Mouse (Mus musculus) CH12.LX (cell line): ENCODE data around the gene Metap2. TPM values are rescaled to one million over a fixed set of nuclear protein-coding genes. Genes with fewer than 3 reads are reported as not detected.

Experiments used
- DNase-seq: peaks from one replicate; pipeline ENCODE4 v3.0.0-alpha.2; 2013; ENCODE audit errors: extremely low read depth
- H3K27ac ChIP-seq: 2 replicates; pipeline ENCODE4 v1.5.1; 2012; ENCODE audit warnings: low read depth, mild to moderate bottlenecking, control low read depth, moderate library complexity; ENCODE audit not compliant: insufficient read depth
- H3K27me3 ChIP-seq: replicated peaks from 2 replicates; pipeline ENCODE3; 2012; ENCODE audit warnings: inconsistent platforms
- H3K36me3 ChIP-seq, 2 experiments: replicated peaks in 1 of 2; 2 replicates each; pipeline versions ENCODE3 to v1.6.1; 2012; ENCODE audit warnings: inconsistent platforms in 1 of 2, low read length in 1 of 2, mild to moderate bottlenecking in 1 of 2, mixed read lengths in 1 of 2, moderate library complexity in 1 of 2; ENCODE audit not compliant: control insufficient read depth in 1 of 2, insufficient read depth in 1 of 2
- H3K4me1 ChIP-seq, 2 experiments: 2 replicates each; pipeline ENCODE4 v1.6.1; 2012; ENCODE audit warnings: inconsistent platforms in 1 of 2, moderate library complexity in 1 of 2; ENCODE audit not compliant: insufficient read depth in 2 of 2, control insufficient read depth in 1 of 2
- H3K4me2 ChIP-seq: 2 replicates; pipeline ENCODE4 v1.6.1; 2012; ENCODE audit warnings: low read depth, mild to moderate bottlenecking, control low read depth; ENCODE audit not compliant: poor library complexity, insufficient read depth, severe bottlenecking
- H3K4me3 ChIP-seq, 3 experiments: fragments of 150-350 bp in 1 of 3; sonication (generic) in 1 of 3; replicated peaks in 1 of 3; 2 replicates each; pipeline versions ENCODE3 to v1.5.1; 2011 to 2012; ENCODE audit warnings: low read depth in 2 of 3, low read length in 2 of 3, mild to moderate bottlenecking in 2 of 3, moderate library complexity in 2 of 3, control low read depth in 1 of 3, improper control_type of control experiment in 1 of 3, inconsistent platforms in 1 of 3, mixed read lengths in 1 of 3; ENCODE audit not compliant: poor library complexity in 1 of 3
- H3K79me2 ChIP-seq: replicated peaks from 2 replicates; pipeline ENCODE4 v1.6.1; 2012; ENCODE audit warnings: mild to moderate bottlenecking, moderate library complexity; ENCODE audit not compliant: control insufficient read depth, poor library complexity, insufficient read depth, severe bottlenecking; ENCODE audit errors: extremely low read depth
- H3K9ac ChIP-seq: 2 replicates; pipeline ENCODE4 v1.6.1; 2012; ENCODE audit warnings: low read depth, mild to moderate bottlenecking, control low read depth, moderate library complexity; ENCODE audit not compliant: insufficient read depth
- H3K9me3 ChIP-seq: replicated peaks from 2 replicates; pipeline ENCODE3; 2012; ENCODE audit warnings: low read length, inconsistent platforms, mixed read lengths
- BHLHE40 ChIP-seq: IDR thresholded peaks from 2 replicates; pipeline ENCODE4 v1.6.1; 2011; ENCODE audit warnings: mild to moderate bottlenecking, low read depth, low read length, improper control_type of control experiment
- CHD1 ChIP-seq: IDR thresholded peaks from 2 replicates; pipeline ENCODE4 v1.6.1; 2012; ENCODE audit warnings: low read depth, low read length, improper control_type of control experiment, inconsistent platforms
- CHD2 ChIP-seq: IDR thresholded peaks from 2 replicates; pipeline ENCODE4 v1.6.1; 2011; ENCODE audit warnings: low read length, improper control_type of control experiment
- CTCF ChIP-seq, 2 experiments: IDR thresholded peaks in 1 of 2; conservative IDR thresholded peaks in 1 of 2; 2 replicates each; pipeline ENCODE4 v1.5.1; 2011 to 2012; ENCODE audit warnings: low read depth in 2 of 2, low read length in 2 of 2, improper control_type of control experiment in 1 of 2, inconsistent platforms in 1 of 2, mild to moderate bottlenecking in 1 of 2, moderate library complexity in 1 of 2
- E2F4 ChIP-seq: IDR thresholded peaks from 2 replicates; pipeline ENCODE4 v1.6.1; 2011; ENCODE audit warnings: low read depth, low read length, improper control_type of control experiment; ENCODE audit not compliant: insufficient replicate concordance
- ELF1 ChIP-seq: IDR thresholded peaks from 2 replicates; pipeline ENCODE4 v1.6.1; 2014; ENCODE audit warnings: low read depth, mild to moderate bottlenecking, inconsistent platforms, low read length, improper control_type of control experiment
- EP300 ChIP-seq: IDR thresholded peaks from 2 replicates; pipeline ENCODE4 v1.6.1; 2011; ENCODE audit warnings: low read length, improper control_type of control experiment
- GABPA ChIP-seq: IDR thresholded peaks from 2 replicates; pipeline ENCODE4 v1.6.1; 2012; ENCODE audit warnings: low read depth, low read length, improper control_type of control experiment, inconsistent platforms; ENCODE audit not compliant: insufficient replicate concordance
- HCFC1 ChIP-seq: IDR thresholded peaks from 2 replicates; pipeline ENCODE4 v1.6.1; 2012; ENCODE audit warnings: low read depth, mild to moderate bottlenecking, inconsistent platforms, low read length, improper control_type of control experiment
- IRF4 ChIP-seq: IDR thresholded peaks from 2 replicates; pipeline ENCODE4 v1.6.1; 2014; ENCODE audit warnings: low read depth, mild to moderate bottlenecking, inconsistent platforms, low read length, improper control_type of control experiment
- JUN ChIP-seq: IDR thresholded peaks from 2 replicates; pipeline ENCODE4 v1.6.1; 2011; ENCODE audit warnings: low read depth, mild to moderate bottlenecking, low read length, improper control_type of control experiment, moderate library complexity; ENCODE audit not compliant: insufficient read depth
- JUND ChIP-seq: conservative IDR thresholded peaks from 2 replicates; pipeline ENCODE4 v1.6.1; 2011; ENCODE audit warnings: low read depth, low read length, improper control_type of control experiment
- KAT2A ChIP-seq: IDR thresholded peaks from 2 replicates; pipeline ENCODE4 v1.6.1; 2012; ENCODE audit warnings: low read length, improper control_type of control experiment, inconsistent platforms; ENCODE audit not compliant: insufficient replicate concordance
- MAFK ChIP-seq: IDR thresholded peaks from 2 replicates; pipeline ENCODE4 v1.6.1; 2011; ENCODE audit warnings: low read length, improper control_type of control experiment; ENCODE audit not compliant: insufficient replicate concordance
- MEF2A ChIP-seq: IDR thresholded peaks from 2 replicates; pipeline ENCODE4 v1.6.1; 2014; ENCODE audit warnings: low read depth, mild to moderate bottlenecking, inconsistent platforms, low read length, improper control_type of control experiment, borderline replicate concordance
- MYC ChIP-seq: IDR thresholded peaks from 2 replicates; pipeline ENCODE4 v1.6.1; 2011; ENCODE audit warnings: low read depth, mild to moderate bottlenecking, improper control_type of control experiment, low read length
- NELFE ChIP-seq: IDR thresholded peaks from 2 replicates; pipeline ENCODE4 v1.6.1; 2011; ENCODE audit warnings: low read depth, low read length, improper control_type of control experiment
- PAX5 ChIP-seq: IDR thresholded peaks from 2 replicates; pipeline ENCODE4 v1.6.1; 2012; ENCODE audit warnings: low read length, inconsistent platforms, mixed read lengths
- POLR2AphosphoS2 ChIP-seq: IDR thresholded peaks from 2 replicates; pipeline ENCODE4 v1.6.1; 2011; ENCODE audit warnings: low read depth, low read length, improper control_type of control experiment
- RCOR1 ChIP-seq: conservative IDR thresholded peaks from 2 replicates; pipeline ENCODE4 v1.6.1; 2012; ENCODE audit warnings: low read depth, mild to moderate bottlenecking, inconsistent platforms, low read length, improper control_type of control experiment
- SIN3A ChIP-seq: IDR thresholded peaks from 2 replicates; pipeline ENCODE4 v1.6.1; 2012; ENCODE audit warnings: low read length, improper control_type of control experiment, inconsistent platforms
- SMC3 ChIP-seq: IDR thresholded peaks from 2 replicates; pipeline ENCODE4 v1.6.1; 2011; ENCODE audit warnings: low read depth, low read length, improper control_type of control experiment
- TBP ChIP-seq: conservative IDR thresholded peaks from 2 replicates; pipeline ENCODE4 v1.6.1; 2011; ENCODE audit warnings: low read depth, low read length, improper control_type of control experiment
- TCF12 ChIP-seq: IDR thresholded peaks from 2 replicates; pipeline ENCODE4 v1.6.1; 2014; ENCODE audit warnings: low read depth, mild to moderate bottlenecking, inconsistent platforms, low read length, improper control_type of control experiment
- USF2 ChIP-seq: conservative IDR thresholded peaks from 2 replicates; pipeline ENCODE4 v1.6.1; 2011; ENCODE audit warnings: low read depth, low read length, improper control_type of control experiment
- ZC3H11A ChIP-seq: IDR thresholded peaks from 2 replicates; pipeline ENCODE4 v1.6.1; 2012; ENCODE audit warnings: low read depth, mild to moderate bottlenecking, inconsistent platforms, low read length, improper control_type of control experiment
- dilution Hi-C: fragments of 300-500 bp; cut with MboI; formaldehyde crosslinking; loops from 2 replicates; pipeline ENCODE4 v1.14.3; 2020; ENCODE audit warnings: low sequenced_read_pairs; ENCODE audit not compliant: extremely low pct_unique_long_range_greater_than_20kb, extremely low pct_ligation_motif_present
- in situ Hi-C: fragments of 300-500 bp; cut with MboI; formaldehyde crosslinking; loops from 3 replicates; pipeline ENCODE4 v1.14.3; 2019; ENCODE audit warnings: low sequenced_read_pairs, low pct_ligation_motif_present, low pct_unique_long_range_greater_than_20kb, mixed read lengths
- polyA plus RNA-seq: library from polyadenylated mRNA; unstranded; fragments of >175 nt; gene quantifications from 2 replicates; pipeline ENCODE4 v1.2.1, GENCODE M21; 2012; ENCODE audit warnings: low read depth; ENCODE audit not compliant: insufficient read length
- total RNA-seq, 2 experiments: library from RNA; depleted of rRNA; stranded (reverse); fragments of 300-350 nt in 1 of 2; fragments of >200 nt in 1 of 2; gene quantifications; 2 replicates each; pipeline ENCODE4 v1.2.3; 2012 to 2014

Metap2 gene
- total and polyA plus RNA-seq, 3 experiments = 183 to 710 (median 211) TPM

GRCm38 (mm10) chr10:93891031-93891430 is 5.9 kb downstream of the Metap2 start:
- Histone ChIP-seq H3K27ac (no peak overlapping the region), H3K4me2 (no peak overlapping the region), H3K36me3 (peaks cover 8 to 11% of the 10 kb centered on the region in 2 experiments), H3K9ac (no peak overlapping the region), H3K27me3 (no peaks in the 10 kb centered on the region), H3K4me1 (peaks cover 0 to 20% of the 10 kb centered on the region in 2 experiments; a peak in 2 of 4 replicates), H3K9me3 (no peaks in the 10 kb centered on the region), H3K79me2 (peaks cover 36% of the 10 kb centered on the region), H3K4me3 (no peak overlapping the region)
- no peak for TF ChIP-seq HCFC1
- TF ChIP-seq NELFE = no peak
- no peak for TF ChIP-seq RCOR1
- TF ChIP-seq MAFK = no peak
- TF ChIP-seq POLR2AphosphoS2 = no peak
- no peak for TF ChIP-seq JUN
- TF ChIP-seq MYC = no peak
- TF ChIP-seq PAX5 = no peak
- TF ChIP-seq SMC3 = no peak
- no peak for TF ChIP-seq E2F4
- no peak for TF ChIP-seq SIN3A
- TF ChIP-seq ZC3H11A = no peak
- no peak for TF ChIP-seq TCF12
- no peak for TF ChIP-seq CHD2
- no peak for TF ChIP-seq MEF2A
- TF ChIP-seq BHLHE40 = no peak
- no peak for TF ChIP-seq CHD1
- no peak for TF ChIP-seq TBP
- no peak for TF ChIP-seq KAT2A
- in situ Hi-C loops = no loop called here
- dilution Hi-C loops = no loop called here
- DNase-seq = no peak

DNA sequence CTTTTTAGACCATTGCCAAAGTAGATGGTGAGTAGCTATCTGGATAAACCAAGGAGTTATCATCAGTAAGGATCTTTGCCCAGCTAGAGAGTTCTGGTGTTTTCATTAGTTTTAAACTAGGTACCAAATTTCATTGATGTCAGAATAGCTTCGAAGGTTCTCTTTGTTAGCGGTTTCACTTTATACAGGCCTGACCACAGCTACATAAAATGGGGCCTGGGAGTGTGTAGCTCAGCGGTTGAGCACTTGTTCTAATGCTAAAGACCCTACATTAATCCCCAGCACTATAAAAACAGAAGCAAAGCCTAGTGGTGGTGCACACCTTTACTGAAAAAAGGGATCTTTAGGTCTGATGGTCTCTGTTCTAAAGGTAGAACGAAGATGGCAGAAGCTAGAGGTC is 6.3 kb downstream of the Metap2 start:
- dilution Hi-C loops = no loop called here
- H3K27ac ChIP-seq = no peak overlapping the region
- H3K4me3 ChIP-seq = no peak overlapping the region

More for the DNA sequence above, 6.3 kb downstream of the Metap2 start:
- Histone ChIP-seq H3K4me2 (no peak overlapping the region), H3K4me1 (peaks cover 0 to 24% of the 10 kb centered on the region in 2 experiments; a peak in 2 of 4 replicates), H3K9ac (no peak overlapping the region), H3K27me3 (no peaks in the 10 kb centered on the region), H3K9me3 (no peaks in the 10 kb centered on the region), H3K79me2 (peaks cover 41% of the 10 kb centered on the region), H3K36me3 (peaks cover 12 to 15% of the 10 kb centered on the region in 2 experiments)
- TF ChIP-seq EP300 (no peak), ELF1 (no peak), JUND (no peak), IRF4 (no peak), CTCF (conservative IDR thresholded peaks at IDR 0.05 in 1 of 2, IDR thresholded peaks at IDR 0.05 in 1 of 2; ENCODE audit: low read depth in 2 of 2, low read length in 2 of 2) (no peak), GABPA (no peak), USF2 (no peak), CHD1 (no peak)
- in situ Hi-C loops = no loop called here
- no peak for DNase-seq
